Mouse (Mus musculus): ENCODE results near the gene Lat2. TPM values are rescaled to one million over a fixed set of nuclear protein-coding genes. Genes with fewer than 3 reads are reported as not detected.

Gene Lat2
- polyA plus RNA-seq, 1 experiment: 0.83 TPM

Other genes with a start within 250 kb of the Lat2 start
- 37.9 and 80.1 TPM in 2 replicates for gene Gtf2ird1, start 158.3 kb downstream of the Lat2 start, polyA plus RNA-seq (2012; ENCODE audit: insufficient read depth, insufficient read length, missing spikeins)
- gene Clip2, start 62.6 kb downstream of the Lat2 start, polyA plus RNA-seq (2012; ENCODE audit: insufficient read depth, insufficient read length, missing spikeins): 4.0 and 6.9 TPM in 2 replicates
- gene Syna, start 54.9 kb downstream of the Lat2 start, polyA plus RNA-seq (2012; ENCODE audit: insufficient read depth, insufficient read length, missing spikeins): not detected in 2 replicates
- 29.7 and 32.3 TPM in 2 replicates for gene Rfc2, start 33.7 kb downstream of the Lat2 start, polyA plus RNA-seq (2012; ENCODE audit: insufficient read depth, insufficient read length, missing spikeins)
- 116 and 126 TPM in 2 replicates for gene Eif4h, start 24.5 kb upstream of the Lat2 start, polyA plus RNA-seq (2012; ENCODE audit: insufficient read depth, insufficient read length, missing spikeins)
- gene Limk1, start 73.6 kb upstream of the Lat2 start, polyA plus RNA-seq (2012; ENCODE audit: insufficient read depth, insufficient read length, missing spikeins): 4.1 and 7.5 TPM in 2 replicates
- 5.4 and 7.3 TPM in 2 replicates for gene Eln, start 132.3 kb upstream of the Lat2 start, polyA plus RNA-seq (2012; ENCODE audit: insufficient read depth, insufficient read length, missing spikeins)

Measured in brown adipose tissue, adult 24 weeks (tissue).